Mouse (Mus musculus) naive thymus-derived CD4-positive, alpha-beta T cell, adult 2 months (primary cell): Measurements from ENCODE around the gene E2f3.

Source experiments
- DNase-seq: peaks from one replicate; pipeline ENCODE4 v3.0.0-alpha.2; 2011; ENCODE audit warnings: low read depth

Gene E2f3

GRCm38 (mm10) chr13:29919841-29920240, 66.0 kb downstream of the E2f3 start:
- DNase-seq: no peak

DNA sequence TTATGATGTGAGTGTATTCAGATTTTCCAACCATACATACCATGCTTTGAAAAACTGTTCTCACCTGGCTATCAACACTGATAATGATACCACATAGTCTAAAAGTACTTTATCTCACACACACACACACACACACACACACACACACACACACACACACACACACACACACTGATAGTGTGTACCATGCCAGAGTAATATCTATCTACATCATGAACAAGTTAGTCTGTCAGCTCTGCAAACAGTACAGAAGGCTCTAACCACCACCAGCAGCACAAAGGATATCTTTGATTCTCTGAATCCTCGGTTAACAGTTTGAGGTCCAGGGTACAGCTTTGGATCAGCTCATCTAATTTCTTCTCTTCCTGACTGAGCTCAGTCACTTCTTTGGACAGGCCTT, 69.3 kb downstream of the E2f3 start:
- DNase-seq: no peak

GRCm38 (mm10) chr13:29913606-29914005, 72.3 kb downstream of the E2f3 start:
- DNase-seq: no peak

DNA sequence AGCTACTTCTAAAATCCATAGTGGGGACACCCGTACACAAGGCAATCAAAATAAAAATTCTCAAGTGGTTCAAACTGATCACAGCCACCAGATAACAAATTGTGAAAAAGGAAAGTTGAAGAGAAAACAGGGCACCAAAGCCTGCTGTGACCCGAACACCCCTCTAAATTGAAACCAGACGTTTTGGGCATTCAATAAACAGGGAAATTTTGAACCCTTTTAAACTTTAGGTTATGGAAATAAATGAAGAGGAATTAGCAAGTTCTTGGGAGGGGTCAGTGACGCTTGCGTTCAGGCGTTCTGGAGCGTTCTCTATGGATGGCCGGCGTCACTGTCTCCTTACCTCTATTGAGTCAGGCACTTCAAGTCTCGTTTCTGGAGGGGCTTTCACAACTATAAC, 72.8 kb downstream of the E2f3 start:
- DNase-seq: no peak

GRCm38 (mm10) chr13:29912251-29912650, 73.6 kb downstream of the E2f3 start:
- no peak for DNase-seq

DNA sequence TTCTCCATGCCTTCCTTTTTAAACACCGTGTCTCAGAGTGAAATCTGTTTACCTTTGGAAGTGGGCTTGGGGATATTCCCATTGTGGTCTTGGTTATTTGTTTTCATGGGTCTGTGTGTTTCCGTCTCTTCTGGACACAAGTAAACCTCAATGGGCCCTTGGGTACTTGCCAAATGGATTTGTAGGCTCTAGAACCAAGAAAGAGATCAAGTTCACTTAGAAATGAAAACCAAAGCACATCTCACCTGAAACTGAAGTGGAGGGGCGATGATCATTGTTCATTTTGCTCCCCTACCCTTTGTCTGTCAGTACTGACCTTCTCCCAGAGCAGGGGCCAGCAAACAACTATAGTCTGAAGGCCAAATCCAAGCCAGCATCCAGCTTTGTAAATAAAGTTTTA, 74.7 kb downstream of the E2f3 start:
- no peak for DNase-seq

- no peak for DNase-seq
Measured at GRCm38 (mm10) chr13:29908431-29908830, 77.4 kb downstream of the E2f3 start.

GRCm38 (mm10) chr13:29907995-29908394, 77.9 kb downstream of the E2f3 start:
- DNase-seq: no peak

- DNase-seq: no peak
Measured at GRCm38 (mm10) chr13:29906734-29907133, 79.1 kb downstream of the E2f3 start.

DNA sequence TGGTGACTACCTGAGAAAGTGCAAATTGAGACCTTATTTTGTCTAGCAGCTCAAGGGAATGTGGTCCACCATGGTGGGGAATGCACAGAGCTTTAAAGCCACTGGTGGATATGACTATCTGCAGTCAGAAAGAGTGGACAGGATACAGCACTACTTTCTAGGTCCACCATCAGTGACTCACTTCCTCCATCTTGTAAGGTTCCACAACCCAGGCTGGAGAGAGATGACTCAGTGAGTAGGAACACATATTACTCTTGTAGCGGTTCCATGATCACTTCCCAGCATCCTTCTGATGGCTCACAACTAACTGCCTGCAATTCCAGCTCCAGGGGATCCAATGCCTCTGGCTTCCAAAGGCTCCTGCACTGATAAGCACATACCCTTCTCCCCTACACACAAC, 82.5 kb downstream of the E2f3 start:
- no peak for DNase-seq

DNA sequence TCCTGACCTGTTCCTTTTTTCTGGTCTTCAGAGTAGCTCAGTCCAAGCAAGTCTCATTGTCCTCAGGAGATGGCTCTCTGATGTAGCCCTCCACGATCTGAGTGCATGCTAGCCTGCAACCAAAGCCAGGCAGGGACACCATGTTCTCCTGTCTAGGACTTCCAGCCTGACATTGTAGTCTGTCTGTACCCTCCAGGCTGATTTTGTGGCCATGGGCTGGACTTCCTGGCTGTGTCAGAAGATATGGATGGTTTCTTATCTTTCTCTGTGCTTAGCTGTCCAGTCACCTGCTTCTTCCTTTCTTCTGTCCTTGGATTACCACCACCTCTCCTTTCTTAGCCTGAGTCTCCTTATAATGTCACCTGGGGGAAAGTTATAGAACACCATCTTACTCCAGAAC, 83.2 kb downstream of the E2f3 start:
- DNase-seq: no peak

- no peak for DNase-seq
Measured at GRCm38 (mm10) chr13:29901641-29902040, 84.2 kb downstream of the E2f3 start.

DNA sequence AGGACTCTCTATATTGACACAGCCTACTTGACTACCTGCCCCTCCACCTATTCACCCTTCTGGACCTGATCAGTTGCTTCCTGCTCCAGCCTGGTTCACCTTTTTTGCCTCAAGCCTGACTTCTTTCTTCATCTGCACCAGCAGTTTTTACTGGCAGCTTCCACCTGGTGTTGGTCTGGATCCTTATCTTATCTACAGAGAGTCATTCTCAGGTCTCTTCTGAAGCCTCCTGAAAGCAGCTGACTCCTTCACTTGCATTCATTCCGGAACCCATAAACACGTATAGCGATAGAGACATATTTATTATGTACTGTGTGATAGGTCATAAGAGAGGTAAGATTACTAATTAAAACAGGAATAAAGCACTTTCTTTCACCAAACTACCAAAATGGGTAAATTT, 119.1 kb downstream of the E2f3 start:
- no peak for DNase-seq

GRCm38 (mm10) chr13:29864331-29864730, 121.5 kb downstream of the E2f3 start:
- no peak for DNase-seq

GRCm38 (mm10) chr13:29860087-29860486, 125.8 kb downstream of the E2f3 start:
- DNase-seq: no peak

DNA sequence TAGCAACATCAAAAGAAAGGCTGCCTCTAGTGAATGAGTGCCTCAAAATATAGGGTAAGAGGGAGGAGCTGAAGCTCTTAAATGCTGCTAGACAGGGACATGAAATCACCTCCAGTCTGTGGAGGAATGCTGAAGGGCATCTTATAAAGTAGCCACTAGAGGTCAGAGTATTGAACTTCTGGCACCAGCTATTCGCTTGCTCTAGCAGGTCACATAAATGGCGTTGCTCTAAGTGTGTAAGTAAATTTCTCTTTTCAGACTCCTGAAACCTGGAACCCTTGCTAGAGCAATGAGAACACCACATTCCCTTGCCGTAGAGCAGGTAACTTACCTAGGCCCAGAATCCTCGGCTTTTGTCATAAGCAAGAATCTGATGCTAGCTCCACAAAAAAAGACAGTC, 128.4 kb downstream of the E2f3 start:
- peak; percentile 72 for DNase-seq
